Mouse (Mus musculus): ENCODE data around the gene Otulin.

DNA sequence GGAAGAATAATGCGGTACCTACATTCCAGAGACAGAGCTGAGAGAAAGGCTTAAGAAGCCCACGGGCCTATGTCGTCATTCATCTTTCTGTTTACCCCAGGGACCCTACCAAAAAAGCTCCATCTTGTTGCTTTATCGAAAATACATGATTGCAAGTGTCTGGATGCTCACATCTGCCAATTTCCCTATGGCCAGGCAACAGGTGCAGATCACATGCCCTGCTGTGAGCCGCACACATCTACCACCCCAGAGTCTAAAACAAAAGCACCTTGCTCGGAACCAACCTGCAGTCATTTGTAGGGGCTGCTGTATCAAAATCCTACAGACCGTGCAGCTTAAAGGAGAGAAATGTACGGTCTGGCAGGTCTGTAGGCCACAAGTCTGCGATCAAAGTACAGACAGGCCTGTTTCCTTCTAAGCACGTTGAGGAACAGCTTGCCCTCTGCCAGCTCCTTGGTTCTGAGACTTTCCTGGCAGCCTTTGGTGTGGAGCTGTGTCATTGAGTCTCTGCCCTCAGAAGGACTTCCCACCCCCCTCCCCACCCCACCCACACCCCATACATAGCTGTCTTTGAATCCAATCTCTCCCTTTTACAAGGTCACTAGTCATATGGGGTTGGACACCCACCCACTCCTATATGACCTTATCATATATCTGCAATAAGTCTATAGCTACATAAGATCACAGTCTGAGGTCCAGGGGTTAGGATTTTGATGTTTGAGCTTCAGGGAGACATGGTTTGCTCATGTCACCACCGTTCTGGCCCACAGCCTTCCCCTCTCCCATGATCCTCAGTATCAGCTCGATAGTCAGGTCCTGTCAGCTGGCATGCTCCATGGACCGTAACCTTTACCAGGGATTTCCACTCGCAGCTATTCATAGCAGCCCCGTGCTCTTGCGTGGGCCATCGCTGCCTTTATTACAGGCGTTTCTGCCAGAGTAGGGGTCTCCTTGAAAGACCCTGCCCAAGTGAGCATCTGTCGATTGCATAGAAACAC, 79.1 kb downstream of the Otulin start:
- no peak for TF ChIP-seq CTCF (IDR thresholded peaks at IDR 0.05)
- TF ChIP-seq EP300 (IDR thresholded peaks at IDR 0.05), result no peak

Data from lung, postnatal 0 days (tissue).